ENCODE assay signal across 16 mouse cellular contexts in the genomic region with DNA sequence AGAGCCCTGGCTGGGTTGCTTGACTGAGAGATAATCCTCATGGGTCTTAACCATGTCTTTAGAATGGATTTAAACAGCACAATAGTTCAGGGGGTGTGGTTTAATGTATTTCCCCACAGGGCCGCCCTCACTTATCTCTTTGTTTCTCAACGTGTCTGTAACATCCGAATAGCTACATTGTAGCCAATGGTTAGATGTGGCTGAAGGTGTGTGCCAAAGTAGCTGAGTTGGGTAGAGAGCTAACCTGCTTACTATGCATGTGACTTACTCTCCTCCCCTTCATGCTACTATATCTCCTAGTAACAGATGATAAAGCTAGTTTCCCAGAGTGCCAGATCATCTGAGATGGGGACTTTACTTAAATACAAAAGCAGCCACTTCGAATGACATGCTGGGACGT.
"Had no signal": no experiment of that assay in that cellular context is flagged by ENCODE, and none has a peak within 500 bp of the region (broad histone marks: within the 10 kb centered on the region; RNA-seq: fewer than 3 reads in every experiment).

No protein-coding gene starts in this region.

- H3K27ac ChIP-seq: hindbrain, embryonic 13.5 days; kidney, postnatal 0 days; liver, embryonic 13.5 days; neural tube, embryonic 15.5 days; stomach, embryonic 15.5 days had no signal

- H3K9ac ChIP-seq: hindbrain, embryonic 13.5 days; liver, embryonic 13.5 days; liver, postnatal 0 days; neural tube, embryonic 15.5 days; stomach, embryonic 15.5 days had no signal

- H3K4me2 ChIP-seq: hindbrain, embryonic 13.5 days; liver, embryonic 13.5 days; neural tube, embryonic 15.5 days; stomach, embryonic 15.5 days had no signal

- H3K9me3 ChIP-seq: hindbrain, embryonic 13.5 days; liver, embryonic 13.5 days; neural tube, embryonic 15.5 days; stomach, embryonic 15.5 days had no signal

- H3K27me3 ChIP-seq: liver, embryonic 13.5 days; stomach, embryonic 15.5 days had no signal

- DNase-seq: kidney, adult 11 months; kidney, adult 9 months; kidney, postnatal 36 days; layer of hippocampus, adult 9-11 months; liver; liver, embryonic 13.5 days; liver, postnatal 0 days; right cerebral cortex, postnatal 4 days; spleen, adult 18-20 months; thymus, adult 2 months; thymus, postnatal 25 days had no signal

- H3K4me1 ChIP-seq: liver, embryonic 13.5 days; stomach, embryonic 15.5 days had no signal

- H3K4me3 ChIP-seq: hindbrain, embryonic 13.5 days; liver, embryonic 13.5 days; myocyte; neural tube, embryonic 15.5 days; stomach, embryonic 15.5 days had no signal

- ATAC-seq: liver, postnatal 0 days had no signal

- H3K36me3 ChIP-seq: hindbrain, embryonic 13.5 days; liver, embryonic 13.5 days; neural tube, embryonic 15.5 days; stomach, embryonic 15.5 days had no signal
